Mouse (Mus musculus) frontal cortex, postnatal 14 days (tissue): Measurements from ENCODE around the gene Anxa5.
A peak's percentile ranks its signal among the peaks of the same experiment; 100 is the strongest.

Source experiments
- DNase-seq, 2 experiments: peaks; one replicate each; pipeline ENCODE4 v3.0.0; 2022; ENCODE audit warnings: low spot score in 2 of 2

Anxa5 gene

GRCm38 (mm10) chr3:36488899-36489589 lies 13.3 kb upstream of the Anxa5 start:
- DNase-seq = no peak

- DNase-seq = no peak
Observed at GRCm38 (mm10) chr3:36488367-36488766, 12.7 kb upstream of the Anxa5 start.

GRCm38 (mm10) chr3:36486881-36487280 lies 11.2 kb upstream of the Anxa5 start:
- DNase-seq = no peak

GRCm38 (mm10) chr3:36486176-36486575 lies 10.5 kb upstream of the Anxa5 start:
- DNase-seq = no peak

GRCm38 (mm10) chr3:36484292-36484691 lies 8.6 kb upstream of the Anxa5 start:
- no peak for DNase-seq

- no peak for DNase-seq
Observed at GRCm38 (mm10) chr3:36482940-36483339, 7.2 kb upstream of the Anxa5 start.

- DNase-seq = peak in 1 of 2 experiments; percentile 35
Observed at GRCm38 (mm10) chr3:36481776-36482193, 6.1 kb upstream of the Anxa5 start.

- no peak for DNase-seq
Observed at GRCm38 (mm10) chr3:36480486-36480885, 4.8 kb upstream of the Anxa5 start.

- no peak for DNase-seq
Observed at GRCm38 (mm10) chr3:36478776-36479175, 3.1 kb upstream of the Anxa5 start.

- no peak for DNase-seq
Observed at GRCm38 (mm10) chr3:36476261-36477155, 814 bp upstream of the Anxa5 start.

- DNase-seq = peak; percentile 19 to 27
Observed at GRCm38 (mm10) chr3:36474938-36475483, 683 bp downstream of the Anxa5 start.

- no peak for DNase-seq
Observed at GRCm38 (mm10) chr3:36474421-36474820, 1.3 kb downstream of the Anxa5 start.

GRCm38 (mm10) chr3:36473222-36473621 lies 2.5 kb downstream of the Anxa5 start:
- no peak for DNase-seq

- DNase-seq = no peak
Observed at GRCm38 (mm10) chr3:36471856-36472255, 3.8 kb downstream of the Anxa5 start.

- DNase-seq = no peak
Observed at GRCm38 (mm10) chr3:36468871-36469270, 6.8 kb downstream of the Anxa5 start.

- no peak for DNase-seq
Observed at GRCm38 (mm10) chr3:36467632-36468031, 8.1 kb downstream of the Anxa5 start.

- no peak for DNase-seq
Observed at GRCm38 (mm10) chr3:36465538-36465937, 10.2 kb downstream of the Anxa5 start.

GRCm38 (mm10) chr3:36462348-36462747 lies 13.3 kb downstream of the Anxa5 start:
- DNase-seq = no peak

GRCm38 (mm10) chr3:36461819-36462218 lies 13.9 kb downstream of the Anxa5 start:
- no peak for DNase-seq

- DNase-seq = no peak
Observed at GRCm38 (mm10) chr3:36460717-36461116, 15.0 kb downstream of the Anxa5 start.

GRCm38 (mm10) chr3:36455566-36455965 lies 20.1 kb downstream of the Anxa5 start:
- DNase-seq = no peak

- no peak for DNase-seq
Observed at GRCm38 (mm10) chr3:36455124-36455523, 20.6 kb downstream of the Anxa5 start.

GRCm38 (mm10) chr3:36452502-36452901 lies 23.2 kb downstream of the Anxa5 start:
- DNase-seq = no peak
